Mouse (Mus musculus) thymus, adult 2 months (tissue): Measurements from ENCODE around the gene Pdcd11. TPM values are rescaled to one million over a fixed set of nuclear protein-coding genes. Genes with fewer than 3 reads are reported as not detected.

Experiments
- DNase-seq: peaks from one replicate; pipeline ENCODE4 v3.0.0; 2021
- H3K27ac ChIP-seq: fragments of 200-500 bp; 2 replicates; pipeline ENCODE4 v1.5.1; 2012; ENCODE audit warnings: low read length, control low read depth; ENCODE audit not compliant: control insufficient read depth, insufficient read depth
- H3K27me3 ChIP-seq: fragments of 200-500 bp; 2 replicates; pipeline ENCODE4 v1.6.1; 2012; ENCODE audit warnings: mild to moderate bottlenecking, low read length, moderate library complexity, mixed read lengths; ENCODE audit not compliant: control insufficient read depth, insufficient read depth
- H3K36me3 ChIP-seq: fragments of 200-500 bp; 2 replicates; pipeline ENCODE4 v1.6.1; 2012; ENCODE audit warnings: mild to moderate bottlenecking, low read length, moderate library complexity; ENCODE audit not compliant: control insufficient read depth, insufficient read depth
- H3K4me1 ChIP-seq: fragments of 200-500 bp; replicated peaks from 2 replicates; pipeline ENCODE4 v1.6.1; 2012; ENCODE audit warnings: low read length; ENCODE audit not compliant: control insufficient read depth, insufficient read depth
- H3K4me3 ChIP-seq: fragments of 200-500 bp; 2 replicates; pipeline ENCODE4 v1.5.1; 2012; ENCODE audit warnings: mild to moderate bottlenecking, low read length, control low read depth, moderate library complexity; ENCODE audit not compliant: control insufficient read depth, insufficient read depth
- CTCF ChIP-seq: fragments of 200-500 bp; IDR thresholded peaks from 2 replicates; pipeline ENCODE4 v1.5.1; 2012; ENCODE audit warnings: mild to moderate bottlenecking, control low read depth, low read length, moderate library complexity, borderline replicate concordance; ENCODE audit not compliant: control insufficient read depth, poor library complexity, insufficient read depth; ENCODE audit errors: extremely low read depth
- POLR2A ChIP-seq: fragments of 200-500 bp; IDR thresholded peaks from 2 replicates; pipeline ENCODE4 v1.6.1; 2012; ENCODE audit warnings: mild to moderate bottlenecking, low read length, control low read depth, moderate library complexity; ENCODE audit not compliant: control insufficient read depth, poor library complexity, insufficient read depth; ENCODE audit errors: extremely low read depth
- WGBS: fragments of 180-500 bp; shearing (Covaris S2); methylation state at CpG from one replicate; pipeline ENCODE4 v1.1.7; 2018; 5-methylcytosine and 5-hydroxymethylcytosine counted together
- polyA plus RNA-seq: library from polyadenylated mRNA; depleted of rRNA; stranded (reverse); fragments of >200 nt; gene quantifications from 2 replicates; pipeline ENCODE4 v1.2.3, GENCODE M21; 2012; rRNA removed

The Pdcd11 gene
- polyA plus RNA-seq, 1 experiment: 11.5 TPM

GRCm38 (mm10) chr19:47176916-47177505, 86.4 kb downstream of the Pdcd11 start:
- Histone ChIP-seq H3K27me3 (peaks cover 6% of the 10 kb centered on the region), H3K4me3 (no peak overlapping the region), H3K4me1 (peaks cover 10% of the 10 kb centered on the region), H3K36me3 (no peaks in the 10 kb centered on the region), H3K27ac (no peak overlapping the region)
- 96% methylated on average over 2 of the region's 2 CpGs for WGBS
- no peak for TF ChIP-seq CTCF
- TF ChIP-seq POLR2A: no peak
- no peak for DNase-seq

GRCm38 (mm10) chr19:47178001-47178400, 87.4 kb downstream of the Pdcd11 start:
- no peaks in the 10 kb centered on the region for H3K36me3 ChIP-seq
- peaks cover 6% of the 10 kb centered on the region for H3K27me3 ChIP-seq
- H3K4me1 ChIP-seq: peaks cover 10% of the 10 kb centered on the region
- no peak overlapping the region; the same call in 1 of the 2 replicates for H3K27ac ChIP-seq
- DNase-seq: no peak
- TF ChIP-seq CTCF (no peak), POLR2A (no peak)
- WGBS: 37% methylated on average over 10 of the region's 10 CpGs
- no peak overlapping the region for H3K4me3 ChIP-seq

DNA sequence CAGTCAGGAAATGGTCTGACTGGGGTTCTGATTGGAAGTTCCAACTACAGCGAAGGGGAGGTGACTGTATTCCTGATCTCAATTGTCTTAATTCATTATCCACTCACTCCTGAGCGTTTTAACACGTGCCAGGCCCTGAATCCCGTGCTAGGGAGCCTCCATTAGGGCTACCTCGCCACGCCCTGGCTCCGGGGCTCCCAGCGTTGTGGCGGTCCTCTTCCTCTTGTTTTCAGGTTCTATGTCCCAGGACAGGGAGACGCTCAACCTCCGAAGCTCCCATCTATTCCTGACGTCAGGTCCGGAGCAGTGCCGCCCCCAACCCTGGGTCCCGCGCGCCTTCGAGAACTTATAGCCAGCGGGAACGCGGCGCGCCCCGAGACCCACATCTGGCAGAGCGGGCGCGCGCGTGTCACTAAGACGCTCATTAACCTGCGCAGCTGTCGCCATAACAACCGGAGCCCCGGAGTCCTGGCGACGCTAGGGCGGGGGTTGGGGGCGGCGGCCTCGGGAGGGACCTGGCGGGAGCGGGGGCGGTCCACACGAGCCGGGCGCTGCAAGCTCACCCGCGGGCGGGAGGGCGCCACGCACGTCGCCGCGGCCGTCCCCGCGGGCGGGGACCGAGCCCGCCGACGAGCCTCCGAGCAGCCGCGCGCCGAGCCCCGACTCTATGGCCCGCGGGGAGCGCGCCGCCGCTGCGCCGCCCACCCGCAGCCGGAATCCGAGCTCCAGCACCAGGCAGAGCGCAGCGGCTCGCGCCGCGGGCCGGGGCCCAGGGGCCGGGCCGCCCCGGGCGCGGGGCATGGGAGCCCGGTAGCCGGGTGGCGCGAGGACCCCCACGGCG, 88.1 kb downstream of the Pdcd11 start, which contains the start of gene Neurl1a:
Gene Neurl1a (plus strand): TSS at position 390 of the 841 bp plus-strand sequence.
- Histone ChIP-seq H3K36me3 (no peaks in the 10 kb centered on the region), H3K4me1 (peaks cover 10% of the 10 kb centered on the region), H3K27me3 (peaks cover 6% of the 10 kb centered on the region), H3K4me3 (peak within 1 kb of the TSS; percentile 27), H3K27ac (no peak within 1 kb of the TSS; the same call in 1 of the 2 replicates)
- TF ChIP-seq POLR2A (no peak), CTCF (no peak)
- peak; percentile 19 for DNase-seq
- 1% methylated on average over 98 of the region's 98 CpGs for WGBS

- H3K27me3 ChIP-seq: peaks cover 6% of the 10 kb centered on the region
- TF ChIP-seq POLR2A (no peak), CTCF (no peak)
- no peak for DNase-seq
- no peaks in the 10 kb centered on the region for H3K36me3 ChIP-seq
- H3K27ac ChIP-seq: no peak overlapping the region
- peaks cover 10% of the 10 kb centered on the region for H3K4me1 ChIP-seq
- H3K4me3 ChIP-seq: peak overlapping the region; percentile 27
- 4% methylated on average over 42 of the region's 42 CpGs for WGBS
These were observed 88.8 kb downstream of the Pdcd11 start for GRCm38 (mm10) chr19:47179272-47179809.

- TF ChIP-seq CTCF: no peak
- Histone ChIP-seq H3K27me3 (peaks cover 6% of the 10 kb centered on the region), H3K4me3 (no peak overlapping the region), H3K27ac (no peak overlapping the region), H3K36me3 (no peaks in the 10 kb centered on the region), H3K4me1 (peaks cover 10% of the 10 kb centered on the region)
- DNase-seq: no peak
- 62% methylated on average over 8 of the region's 8 CpGs for WGBS
These were observed 89.4 kb downstream of the Pdcd11 start for GRCm38 (mm10) chr19:47180011-47180410.

Other genes starting within 250 kb of the Pdcd11 start
- 0.24 and 0.30 TPM in 2 replicates for gene Ina, start 76.1 kb upstream of the Pdcd11 start, polyA plus RNA-seq
- gene Nt5c2, start 75.6 kb upstream of the Pdcd11 start, polyA plus RNA-seq: 32.8 and 32.9 TPM in 2 replicates
- gene Pcgf6, start 39.9 kb upstream of the Pdcd11 start, polyA plus RNA-seq: 13.9 and 19.2 TPM in 2 replicates
- gene Taf5, start 23.0 kb upstream of the Pdcd11 start, polyA plus RNA-seq: 6.7 and 8.4 TPM in 2 replicates
- 75.6 and 114 TPM in 2 replicates for gene Usmg5, start 121 bp upstream of the Pdcd11 start, polyA plus RNA-seq
- 16.3 and 17.2 TPM in 2 replicates for gene Calhm2, start 47.5 kb downstream of the Pdcd11 start, polyA plus RNA-seq
- 0.13 TPM in 1 of 2 replicates, not detected in the other for gene Calhm1, start 53.5 kb downstream of the Pdcd11 start, polyA plus RNA-seq
- gene Calhm3, start 67.0 kb downstream of the Pdcd11 start, polyA plus RNA-seq: 0.45 and 1.1 TPM in 2 replicates
- gene Neurl1a, start 88.1 kb downstream of the Pdcd11 start, polyA plus RNA-seq: 1.6 and 2.0 TPM in 2 replicates